Mouse (Mus musculus) E14TG2a.4 (cell line): ENCODE data around the gene Ezr.
"Not testable (repeated sequence)": the region's sequence is repeated elsewhere in the genome, so short reads cannot be mapped to it uniquely, and the experiment has no call there.

ENCODE experiments used
- CTCF ChIP-seq: conservative IDR thresholded peaks from 2 replicates; pipeline ENCODE4 v1.5.1; 2014; ENCODE audit warnings: low read length
- POU5F1 ChIP-seq: IDR thresholded peaks from 2 replicates; pipeline ENCODE4 v1.6.1; 2014; ENCODE audit warnings: low read length, borderline replicate concordance

DNA sequence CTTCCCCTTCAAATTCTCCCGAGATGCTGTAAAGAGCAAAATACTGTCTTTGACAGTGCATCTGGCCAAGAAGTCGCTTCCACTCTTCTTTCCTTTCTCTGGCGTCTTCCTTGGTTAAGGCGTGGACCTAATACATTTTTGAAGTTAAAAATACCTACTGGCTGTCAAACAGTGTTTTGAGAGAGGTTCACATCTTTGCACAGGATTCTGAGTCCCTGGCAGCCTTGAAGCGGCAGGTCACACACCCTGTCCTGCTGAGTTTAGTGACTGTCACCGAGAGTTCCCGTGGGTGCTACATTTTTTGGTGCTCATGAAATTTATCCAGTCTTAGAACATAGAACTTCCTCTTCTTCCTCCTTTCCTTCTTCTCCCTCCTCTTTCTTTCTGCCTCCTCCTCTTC is 82.5 kb downstream of the Ezr start:
- not testable (repeated sequence) for TF ChIP-seq CTCF, POU5F1
